Mouse (Mus musculus): ENCODE measurements around the gene 9130019O22Rik. TPM values are rescaled to one million over a fixed set of nuclear protein-coding genes. Genes with fewer than 3 reads are reported as not detected.
A peak's percentile ranks its signal among the peaks of the same experiment; 100 is the strongest.
"Not testable (repeated sequence)": the region's sequence is repeated elsewhere in the genome, so short reads cannot be mapped to it uniquely, and the experiment has no call there.

Gene 9130019O22Rik
- polyA plus RNA-seq, 1 experiment = 4.5 TPM

GRCm38 (mm10) chr7:127345512-127346325 lies 41.2 kb downstream of the 9130019O22Rik start, which contains the start of gene Zfp768:
Gene Zfp768 (minus strand): TSS chr7:127345589.
- peak; percentile 95 for DNase-seq (ENCODE audit: low read depth)
- TF ChIP-seq CTCF (IDR thresholded peaks at IDR 0.05; ENCODE audit: borderline replicate concordance, extremely low read depth, insufficient read depth, insufficient read length) (no peak), POLR2A (IDR thresholded peaks at IDR 0.05; ENCODE audit: borderline replicate concordance, extremely low read depth, insufficient read depth, insufficient read length, poor library complexity, severe bottlenecking) (peak; percentile 62; the same call in 1 of the 2 replicates)

- DNase-seq (ENCODE audit: low read depth) = no peak
- TF ChIP-seq POLR2A (IDR thresholded peaks at IDR 0.05; ENCODE audit: borderline replicate concordance, extremely low read depth, insufficient read depth, insufficient read length, poor library complexity, severe bottlenecking) = no peak
- no peak for TF ChIP-seq CTCF (IDR thresholded peaks at IDR 0.05; ENCODE audit: borderline replicate concordance, extremely low read depth, insufficient read depth, insufficient read length)
These were observed 41.9 kb downstream of the 9130019O22Rik start for GRCm38 (mm10) chr7:127345092-127345491.

GRCm38 (mm10) chr7:127344371-127344770 lies 42.6 kb downstream of the 9130019O22Rik start:
- no peak for DNase-seq (ENCODE audit: low read depth)
- TF ChIP-seq CTCF (IDR thresholded peaks at IDR 0.05; ENCODE audit: borderline replicate concordance, extremely low read depth, insufficient read depth, insufficient read length) = no peak
- no peak for TF ChIP-seq POLR2A (IDR thresholded peaks at IDR 0.05; ENCODE audit: borderline replicate concordance, extremely low read depth, insufficient read depth, insufficient read length, poor library complexity, severe bottlenecking)

- no peak for DNase-seq (ENCODE audit: low read depth)
- TF ChIP-seq POLR2A (IDR thresholded peaks at IDR 0.05; ENCODE audit: borderline replicate concordance, extremely low read depth, insufficient read depth, insufficient read length, poor library complexity, severe bottlenecking) = no peak
- TF ChIP-seq CTCF (IDR thresholded peaks at IDR 0.05; ENCODE audit: borderline replicate concordance, extremely low read depth, insufficient read depth, insufficient read length) = no peak
These were observed 43.5 kb downstream of the 9130019O22Rik start for GRCm38 (mm10) chr7:127343351-127344019.

- no peak for TF ChIP-seq CTCF (IDR thresholded peaks at IDR 0.05; ENCODE audit: borderline replicate concordance, extremely low read depth, insufficient read depth, insufficient read length)
- no peak for TF ChIP-seq POLR2A (IDR thresholded peaks at IDR 0.05; ENCODE audit: borderline replicate concordance, extremely low read depth, insufficient read depth, insufficient read length, poor library complexity, severe bottlenecking)
These were observed 44.1 kb downstream of the 9130019O22Rik start for GRCm38 (mm10) chr7:127342888-127343287.

GRCm38 (mm10) chr7:127342332-127342731 lies 44.6 kb downstream of the 9130019O22Rik start:
- TF ChIP-seq CTCF (IDR thresholded peaks at IDR 0.05; ENCODE audit: borderline replicate concordance, extremely low read depth, insufficient read depth, insufficient read length) = peak; percentile 23; the same call in 1 of the 2 replicates
- no peak for TF ChIP-seq POLR2A (IDR thresholded peaks at IDR 0.05; ENCODE audit: borderline replicate concordance, extremely low read depth, insufficient read depth, insufficient read length, poor library complexity, severe bottlenecking)

More at GRCm38 (mm10) chr7:127342888-127343287, 44.1 kb downstream of the 9130019O22Rik start:
- no peak for DNase-seq (ENCODE audit: low read depth)

GRCm38 (mm10) chr7:127341861-127342260 lies 45.1 kb downstream of the 9130019O22Rik start:
- not testable (repeated sequence) for DNase-seq (ENCODE audit: low read depth)

More at GRCm38 (mm10) chr7:127342332-127342731, 44.6 kb downstream of the 9130019O22Rik start:
- DNase-seq (ENCODE audit: low read depth) = peak; percentile 15

- DNase-seq (ENCODE audit: low read depth) = no peak
- TF ChIP-seq CTCF (IDR thresholded peaks at IDR 0.05; ENCODE audit: borderline replicate concordance, extremely low read depth, insufficient read depth, insufficient read length) = no peak
- TF ChIP-seq POLR2A (IDR thresholded peaks at IDR 0.05; ENCODE audit: borderline replicate concordance, extremely low read depth, insufficient read depth, insufficient read length, poor library complexity, severe bottlenecking) = no peak
These were observed 45.6 kb downstream of the 9130019O22Rik start for GRCm38 (mm10) chr7:127341356-127341755.

GRCm38 (mm10) chr7:127337636-127338035 lies 49.3 kb downstream of the 9130019O22Rik start:
- DNase-seq (ENCODE audit: low read depth) = no peak
- no peak for TF ChIP-seq CTCF (IDR thresholded peaks at IDR 0.05; ENCODE audit: borderline replicate concordance, extremely low read depth, insufficient read depth, insufficient read length)
- TF ChIP-seq POLR2A (IDR thresholded peaks at IDR 0.05; ENCODE audit: borderline replicate concordance, extremely low read depth, insufficient read depth, insufficient read length, poor library complexity, severe bottlenecking) = no peak

GRCm38 (mm10) chr7:127335604-127336003 lies 51.4 kb downstream of the 9130019O22Rik start:
- no peak for DNase-seq (ENCODE audit: low read depth)
- TF ChIP-seq POLR2A (IDR thresholded peaks at IDR 0.05; ENCODE audit: borderline replicate concordance, extremely low read depth, insufficient read depth, insufficient read length, poor library complexity, severe bottlenecking) (no peak), CTCF (IDR thresholded peaks at IDR 0.05; ENCODE audit: borderline replicate concordance, extremely low read depth, insufficient read depth, insufficient read length) (no peak)

- DNase-seq (ENCODE audit: low read depth) = no peak
- TF ChIP-seq POLR2A (IDR thresholded peaks at IDR 0.05; ENCODE audit: borderline replicate concordance, extremely low read depth, insufficient read depth, insufficient read length, poor library complexity, severe bottlenecking) (no peak), CTCF (IDR thresholded peaks at IDR 0.05; ENCODE audit: borderline replicate concordance, extremely low read depth, insufficient read depth, insufficient read length) (no peak)
These were observed 53.7 kb downstream of the 9130019O22Rik start for GRCm38 (mm10) chr7:127333240-127333639.

Other genes with a start within 250 kb of the 9130019O22Rik start
- gene Spn, start 249.3 kb downstream of the 9130019O22Rik start, polyA plus RNA-seq (2012; rRNA removed) = 0.09 and 0.10 TPM in 2 replicates
- 108 and 117 TPM in 2 replicates for gene Cd2bp2, start 191.1 kb downstream of the 9130019O22Rik start, polyA plus RNA-seq (2012; rRNA removed)
- gene Tbc1d10b, start 178.7 kb downstream of the 9130019O22Rik start, polyA plus RNA-seq (2012; rRNA removed) = 54.2 and 66.1 TPM in 2 replicates
- gene Mylpf, start 178.3 kb downstream of the 9130019O22Rik start, polyA plus RNA-seq (2012; rRNA removed) = 5.8 and 8.9 TPM in 2 replicates
- gene Zfp553, start 154.1 kb downstream of the 9130019O22Rik start, polyA plus RNA-seq (2012; rRNA removed) = 38.5 and 38.9 TPM in 2 replicates
- gene Sept1, start 154.0 kb downstream of the 9130019O22Rik start, polyA plus RNA-seq (2012; rRNA removed) = 19.4 and 22.6 TPM in 2 replicates
- gene Zfp771, start 142.9 kb downstream of the 9130019O22Rik start, polyA plus RNA-seq (2012; rRNA removed) = 88.1 and 118 TPM in 2 replicates
- 82.3 and 131 TPM in 2 replicates for gene Dctpp1, start 126.5 kb downstream of the 9130019O22Rik start, polyA plus RNA-seq (2012; rRNA removed)
- gene Sephs2, start 113.1 kb downstream of the 9130019O22Rik start, polyA plus RNA-seq (2012; rRNA removed) = 21.5 and 28.6 TPM in 2 replicates
- gene Itgal, start 90.9 kb downstream of the 9130019O22Rik start, polyA plus RNA-seq (2012; rRNA removed) = 0.47 and 0.49 TPM in 2 replicates
- 44.6 and 50.5 TPM in 2 replicates for gene Zfp768, start 41.6 kb downstream of the 9130019O22Rik start, polyA plus RNA-seq (2012; rRNA removed)
- gene Zfp747, start 11.1 kb downstream of the 9130019O22Rik start, polyA plus RNA-seq (2012; rRNA removed) = 7.6 and 7.8 TPM in 2 replicates
- gene E430018J23Rik, start 6.5 kb upstream of the 9130019O22Rik start, polyA plus RNA-seq (2012; rRNA removed) = 8.9 and 11.0 TPM in 2 replicates
- 4.4 and 5.5 TPM in 2 replicates for gene Zfp764, start 19.7 kb upstream of the 9130019O22Rik start, polyA plus RNA-seq (2012; rRNA removed)
- gene Zfp688, start 34.9 kb upstream of the 9130019O22Rik start, polyA plus RNA-seq (2012; rRNA removed) = 21.0 and 28.2 TPM in 2 replicates
- 14.0 and 14.5 TPM in 2 replicates for gene Zfp689, start 62.0 kb upstream of the 9130019O22Rik start, polyA plus RNA-seq (2012; rRNA removed)
- 73.5 and 104 TPM in 2 replicates for gene Prr14, start 72.4 kb upstream of the 9130019O22Rik start, polyA plus RNA-seq (2012; rRNA removed)
- 20.6 and 47.0 TPM in 2 replicates for gene Fbrs, start 92.0 kb upstream of the 9130019O22Rik start, polyA plus RNA-seq (2012; rRNA removed)
- gene Srcap, start 124.8 kb upstream of the 9130019O22Rik start, polyA plus RNA-seq (2012; rRNA removed) = 18.6 and 44.1 TPM in 2 replicates
- gene Gm42715, start 132.4 kb upstream of the 9130019O22Rik start, polyA plus RNA-seq (2012; rRNA removed) = 15.5 and 19.2 TPM in 2 replicates
- gene Tmem265, start 174.2 kb upstream of the 9130019O22Rik start, polyA plus RNA-seq (2012; rRNA removed) = 2.0 and 3.2 TPM in 2 replicates
- gene Phkg2, start 186.2 kb upstream of the 9130019O22Rik start, polyA plus RNA-seq (2012; rRNA removed) = 108 and 126 TPM in 2 replicates
- gene Ccdc189, start 201.4 kb upstream of the 9130019O22Rik start, polyA plus RNA-seq (2012; rRNA removed) = 11.9 and 16.0 TPM in 2 replicates
- 50.4 and 56.0 TPM in 2 replicates for gene Rnf40, start 201.6 kb upstream of the 9130019O22Rik start, polyA plus RNA-seq (2012; rRNA removed)
- gene Zfp629, start 228.6 kb upstream of the 9130019O22Rik start, polyA plus RNA-seq (2012; rRNA removed) = 38.7 and 44.4 TPM in 2 replicates